Mouse (Mus musculus): Measurements from ENCODE around the gene Slc25a3. TPM values are rescaled to one million over a fixed set of nuclear protein-coding genes. Genes with fewer than 3 reads are reported as not detected.
A peak's percentile ranks its signal among the peaks of the same experiment; 100 is the strongest.

Slc25a3 gene
- polyA plus RNA-seq, 1 experiment from 2014 or later, result 283 TPM

- WGBS (ENCODE audit: insufficient replicate concordance), result under 1% methylated on average over 66 of the region's 87 CpGs
- Histone ChIP-seq H3K9ac (peak within 1 kb of the TSS; percentile 94), H3K4me2 (peak within 1 kb of the TSS; percentile 95), H3K27me3 (no peaks in the 10 kb centered on the region), H3K27ac (peak within 1 kb of the TSS; percentile 89), H3K4me1 (replicated peaks) (peaks cover 22% of the 10 kb centered on the region), H3K9me3 (replicated peaks) (no peaks in the 10 kb centered on the region), H3K36me3 (peaks cover 14% of the 10 kb centered on the region), H3K4me3 (replicated peaks) (peak within 1 kb of the TSS; percentile 98)
- ATAC-seq (ENCODE audit: low read depth), result peak; percentile 94
- peak; percentile 99 for DNase-seq
Observed at GRCm38 (mm10) chr10:91082550-91083392, 41.1 kb downstream of the Slc25a3 start, which contains the start of the genes Apaf1 and Ikbip. Gene Apaf1 (minus strand): TSS chr10:91082770. Gene Ikbip (plus strand): TSS chr10:91082940.

DNA sequence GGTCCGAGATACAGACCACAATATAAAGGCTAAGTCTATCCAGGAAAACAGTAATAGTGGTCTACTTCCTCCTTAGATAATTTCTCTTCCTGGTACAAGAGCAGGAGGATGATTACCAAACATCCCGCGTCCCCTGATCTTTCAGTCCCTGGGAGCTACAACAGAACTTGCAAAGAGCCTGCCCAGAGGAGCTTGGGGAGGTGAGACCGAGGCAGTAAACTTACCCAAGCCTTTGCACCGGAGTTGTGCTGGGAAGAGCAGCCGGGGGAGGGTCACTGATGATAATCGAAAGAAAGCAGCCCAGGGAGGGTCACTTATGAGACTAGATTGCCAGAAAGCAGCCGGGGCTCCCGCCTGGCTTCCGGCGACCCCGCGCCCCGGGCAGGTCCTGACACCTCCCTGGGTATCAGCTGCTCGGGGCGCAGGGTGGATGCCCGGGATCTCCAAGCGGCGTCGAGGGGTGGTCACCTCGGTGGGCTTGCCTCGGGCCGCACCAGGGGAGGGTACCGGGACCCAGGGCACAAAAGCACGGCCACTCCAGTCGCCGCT, 41.8 kb downstream of the Slc25a3 start:
- under 1% methylated on average over 27 of the region's 27 CpGs for WGBS (ENCODE audit: insufficient replicate concordance)
- H3K4me3 ChIP-seq (replicated peaks), result peak overlapping the region; percentile 98
- H3K36me3 ChIP-seq, result peaks cover 21% of the 10 kb centered on the region
- DNase-seq, result peak; percentile 36
- H3K27ac ChIP-seq, result peak overlapping the region; percentile 89
- H3K9me3 ChIP-seq (replicated peaks), result no peaks in the 10 kb centered on the region
- peaks cover 22% of the 10 kb centered on the region for H3K4me1 ChIP-seq (replicated peaks)
- no peaks in the 10 kb centered on the region for H3K27me3 ChIP-seq
- H3K4me2 ChIP-seq, result peak overlapping the region; percentile 95
- ATAC-seq (ENCODE audit: low read depth), result peak; percentile 47
- H3K9ac ChIP-seq, result peak overlapping the region; percentile 94

GRCm38 (mm10) chr10:91080540-91080939, 43.3 kb downstream of the Slc25a3 start:
- H3K4me2 ChIP-seq, result no peak overlapping the region
- ATAC-seq (ENCODE audit: low read depth), result no peak
- H3K4me1 ChIP-seq (replicated peaks), result peaks cover 22% of the 10 kb centered on the region
- H3K27ac ChIP-seq, result no peak overlapping the region
- 70% methylated on average over 5 of the region's 5 CpGs for WGBS (ENCODE audit: insufficient replicate concordance)
- H3K9me3 ChIP-seq (replicated peaks), result no peaks in the 10 kb centered on the region
- H3K4me3 ChIP-seq (replicated peaks), result no peak overlapping the region
- H3K27me3 ChIP-seq, result no peaks in the 10 kb centered on the region
- DNase-seq, result no peak
- H3K36me3 ChIP-seq, result peaks cover 36% of the 10 kb centered on the region
- no peak overlapping the region for H3K9ac ChIP-seq

DNA sequence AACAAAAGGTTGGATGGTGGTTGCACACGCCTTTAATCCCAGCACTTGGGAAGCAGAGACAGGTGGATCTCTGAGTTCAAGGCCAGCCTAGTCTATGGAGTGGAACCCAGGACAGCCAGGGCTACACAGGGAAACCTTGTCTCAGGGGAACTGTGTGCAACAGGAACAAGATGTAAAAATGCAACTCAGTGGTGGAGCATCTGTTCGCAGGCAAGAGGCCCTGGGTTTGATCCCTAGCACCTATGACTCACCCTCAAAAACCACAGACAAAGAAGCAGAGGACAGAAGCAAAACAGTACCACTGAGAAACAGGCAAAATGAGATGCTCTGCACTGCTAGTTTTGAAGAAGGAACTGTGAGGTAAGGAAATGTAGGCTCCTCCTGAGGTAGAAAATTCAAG, 47.2 kb downstream of the Slc25a3 start:
- Histone ChIP-seq H3K4me2 (no peak overlapping the region), H3K9me3 (replicated peaks) (no peaks in the 10 kb centered on the region), H3K4me1 (replicated peaks) (peaks cover 10% of the 10 kb centered on the region), H3K27me3 (no peaks in the 10 kb centered on the region), H3K9ac (no peak overlapping the region), H3K36me3 (peaks cover 50% of the 10 kb centered on the region), H3K4me3 (replicated peaks) (no peak overlapping the region), H3K27ac (no peak overlapping the region)
- 68% methylated on average over 2 of the region's 2 CpGs for WGBS (ENCODE audit: insufficient replicate concordance)
- no peak for ATAC-seq (ENCODE audit: low read depth)
- no peak for DNase-seq

DNA sequence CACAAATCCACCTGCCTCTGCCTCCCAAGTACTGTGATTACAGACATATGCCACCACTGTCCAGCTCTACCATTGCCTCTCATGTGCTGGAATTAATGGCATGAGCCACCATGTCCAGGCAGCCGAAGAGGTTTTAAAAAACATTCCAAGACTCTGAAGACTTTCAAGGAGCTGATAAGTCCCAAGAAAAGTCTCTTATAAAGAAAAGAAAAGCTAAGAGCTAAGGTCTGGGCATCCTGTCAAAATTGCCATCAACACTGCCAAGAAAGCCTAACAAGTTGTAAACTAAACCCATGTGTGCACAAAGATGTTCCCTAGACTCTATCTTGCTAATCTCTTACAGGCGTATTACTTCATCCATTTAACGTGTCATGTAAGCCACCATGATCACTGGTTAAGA, 50.5 kb downstream of the Slc25a3 start:
- no peak for DNase-seq
- no peak for ATAC-seq (ENCODE audit: low read depth)
- no peaks in the 10 kb centered on the region for H3K9me3 ChIP-seq (replicated peaks)
- H3K4me1 ChIP-seq (replicated peaks), result no peaks in the 10 kb centered on the region
- H3K4me2 ChIP-seq, result no peak overlapping the region
- H3K36me3 ChIP-seq, result peaks cover 46% of the 10 kb centered on the region
- WGBS (ENCODE audit: insufficient replicate concordance), result 72% methylated on average over 3 of the region's 3 CpGs
- H3K27me3 ChIP-seq, result no peaks in the 10 kb centered on the region
- no peak overlapping the region for H3K4me3 ChIP-seq (replicated peaks)
- no peak overlapping the region for H3K27ac ChIP-seq
- no peak overlapping the region for H3K9ac ChIP-seq

- ATAC-seq (ENCODE audit: low read depth) (no peak), DNase-seq (no peak)
- Histone ChIP-seq H3K9me3 (replicated peaks) (no peaks in the 10 kb centered on the region), H3K27me3 (no peaks in the 10 kb centered on the region), H3K4me1 (replicated peaks) (no peaks in the 10 kb centered on the region), H3K36me3 (peaks cover 43% of the 10 kb centered on the region), H3K4me2 (no peak overlapping the region), H3K27ac (no peak overlapping the region), H3K9ac (no peak overlapping the region), H3K4me3 (replicated peaks) (no peak overlapping the region)
- WGBS (ENCODE audit: insufficient replicate concordance), result 57% methylated on average over 1 of the region's 1 CpGs
Observed at GRCm38 (mm10) chr10:91071768-91072167, 52.1 kb downstream of the Slc25a3 start.

Other genes with a start within 250 kb of the Slc25a3 start
- 6.8 and 8.3 TPM in 2 replicates for gene Apaf1, start 41.3 kb downstream of the Slc25a3 start, polyA plus RNA-seq (2015; fragmentation: Nextera tagmentation; extraction: Ambion mirVana)
- 10.0 and 12.6 TPM in 2 replicates for gene Ikbip, start 41.1 kb downstream of the Slc25a3 start, polyA plus RNA-seq (2015; fragmentation: Nextera tagmentation; extraction: Ambion mirVana)
- gene Tmpo, start 57.3 kb upstream of the Slc25a3 start, polyA plus RNA-seq (2015; fragmentation: Nextera tagmentation; extraction: Ambion mirVana), result 131 and 169 TPM in 2 replicates

All from liver, embryonic 13.5 days (tissue).